Mouse (Mus musculus) lung, postnatal 14 days (tissue): ENCODE data around the gene Dnah5.
"Not testable (repeated sequence)": the region's sequence is repeated elsewhere in the genome, so short reads cannot be mapped to it uniquely, and the experiment has no call there.

Source experiments
- DNase-seq: peaks from one replicate; pipeline ENCODE4 v3.0.0; 2021

The Dnah5 gene

DNA sequence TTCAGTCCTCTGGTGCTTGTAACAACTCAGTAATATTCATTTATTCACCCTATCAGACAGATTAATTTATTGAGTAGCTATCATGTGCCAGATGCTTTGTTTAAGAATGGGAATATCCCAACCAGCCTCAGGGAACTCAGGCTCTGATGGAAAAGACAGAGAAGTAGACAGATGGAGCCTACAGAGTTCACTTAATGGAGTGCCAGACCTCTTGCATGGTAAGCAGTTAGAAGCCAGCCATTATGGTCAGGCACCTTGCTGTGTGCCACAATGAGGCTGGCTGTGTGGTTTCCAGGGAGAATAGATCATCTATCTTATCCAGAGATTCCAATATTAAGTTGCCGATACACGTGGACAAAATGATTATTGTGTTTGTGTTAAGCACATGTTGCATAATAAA lies 104.3 kb downstream of the Dnah5 start:
- DNase-seq = no peak

- no peak for DNase-seq
These were observed 107.0 kb downstream of the Dnah5 start for GRCm38 (mm10) chr15:28310516-28310915.

DNA sequence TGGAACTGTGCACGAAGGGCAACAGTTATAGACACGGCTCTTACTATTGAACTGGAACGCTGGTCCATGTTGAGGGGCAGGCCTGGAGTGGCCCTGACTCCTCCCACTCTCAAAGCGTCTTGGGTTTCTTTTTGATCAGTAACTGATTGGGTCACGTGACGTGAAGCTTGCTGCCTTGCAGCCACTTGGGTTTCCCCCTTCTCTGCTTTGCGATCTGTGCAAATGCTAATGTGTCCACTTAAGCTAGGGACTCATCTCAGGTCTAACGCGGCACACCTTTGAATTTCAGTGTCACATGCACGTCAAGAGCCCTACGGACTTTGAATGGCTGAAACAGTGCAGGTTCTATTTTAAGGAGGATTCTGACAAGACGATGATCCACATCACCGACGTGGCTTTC lies 109.9 kb downstream of the Dnah5 start:
- DNase-seq = no peak

DNA sequence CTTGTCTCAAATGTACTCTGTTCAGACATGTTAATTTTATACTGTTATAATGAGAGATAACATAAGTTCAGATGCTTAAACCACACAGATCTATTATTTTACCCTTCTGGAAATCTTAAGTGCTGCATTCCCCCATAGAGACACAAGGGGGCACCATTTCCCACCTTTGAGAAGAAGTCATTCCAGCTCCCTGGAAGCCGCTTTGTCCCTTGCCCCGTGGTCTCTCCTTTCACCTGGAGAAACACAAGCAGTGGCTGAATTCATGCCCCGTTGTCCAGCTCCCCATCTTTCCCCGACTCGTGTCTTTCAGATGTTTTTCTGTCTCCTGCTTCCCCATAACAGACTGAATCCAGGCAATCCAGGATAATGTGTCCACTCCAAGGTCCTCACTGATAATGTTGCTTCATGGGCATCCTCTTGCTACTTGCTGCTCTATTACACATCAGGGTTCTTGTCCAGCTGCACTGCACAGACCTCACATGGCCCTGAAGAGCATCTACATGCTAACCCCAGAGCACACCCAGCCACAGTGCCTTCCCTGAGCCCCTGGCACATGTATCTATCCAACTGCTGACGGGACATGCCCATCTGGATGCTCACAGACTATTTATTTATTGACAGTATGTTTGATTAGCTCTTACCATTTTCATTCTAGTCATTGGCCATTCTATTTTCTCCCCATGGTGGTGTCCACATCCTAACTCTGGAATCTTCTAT lies 112.4 kb downstream of the Dnah5 start:
- peak; percentile 24 for DNase-seq

DNA sequence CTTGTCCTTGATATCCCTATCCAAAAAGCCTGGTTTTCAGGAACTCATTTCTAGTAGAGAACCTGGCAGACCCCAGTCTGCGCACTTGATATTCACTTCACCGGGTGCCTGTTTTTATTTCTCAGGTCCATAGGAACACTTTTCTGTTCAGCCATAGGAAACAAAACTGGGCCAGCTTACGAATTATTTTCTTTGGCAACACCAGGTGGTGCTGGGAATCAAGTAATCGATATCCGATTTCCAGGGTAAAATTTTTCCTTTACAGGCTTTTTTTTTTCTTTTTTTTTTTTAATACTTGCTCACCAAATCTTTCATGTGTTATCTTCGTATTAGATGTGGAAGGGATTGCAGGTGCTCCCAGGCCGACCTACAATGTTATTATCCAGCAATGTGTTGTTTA lies 119.0 kb downstream of the Dnah5 start:
- DNase-seq = no peak

- no peak for DNase-seq
These were observed 123.4 kb downstream of the Dnah5 start for GRCm38 (mm10) chr15:28326985-28327384.

- no peak for DNase-seq
These were observed 123.9 kb downstream of the Dnah5 start for GRCm38 (mm10) chr15:28327441-28327840.

- DNase-seq = no peak
These were observed 137.6 kb downstream of the Dnah5 start for GRCm38 (mm10) chr15:28341151-28341550.

DNA sequence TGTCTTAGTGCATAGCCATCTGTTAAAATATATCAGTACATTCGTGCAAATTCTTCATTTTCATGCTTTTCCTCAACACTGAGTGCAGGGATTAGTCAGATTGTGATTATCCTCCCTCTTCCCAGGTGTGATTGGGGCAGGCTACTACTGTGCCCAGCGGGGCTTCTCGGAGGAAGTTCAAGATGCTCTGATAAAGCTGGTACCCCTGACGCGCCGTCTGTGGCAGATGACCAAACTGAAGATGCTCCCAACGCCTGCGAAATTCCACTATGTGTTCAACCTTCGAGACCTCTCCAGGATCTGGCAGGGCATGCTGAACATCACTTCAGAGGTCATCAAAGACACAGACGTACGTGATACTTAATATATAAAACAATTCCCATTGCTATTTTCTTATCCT lies 164.0 kb downstream of the Dnah5 start:
- no peak for DNase-seq

- no peak for DNase-seq
These were observed 166.9 kb downstream of the Dnah5 start for GRCm38 (mm10) chr15:28370431-28370830.

DNA sequence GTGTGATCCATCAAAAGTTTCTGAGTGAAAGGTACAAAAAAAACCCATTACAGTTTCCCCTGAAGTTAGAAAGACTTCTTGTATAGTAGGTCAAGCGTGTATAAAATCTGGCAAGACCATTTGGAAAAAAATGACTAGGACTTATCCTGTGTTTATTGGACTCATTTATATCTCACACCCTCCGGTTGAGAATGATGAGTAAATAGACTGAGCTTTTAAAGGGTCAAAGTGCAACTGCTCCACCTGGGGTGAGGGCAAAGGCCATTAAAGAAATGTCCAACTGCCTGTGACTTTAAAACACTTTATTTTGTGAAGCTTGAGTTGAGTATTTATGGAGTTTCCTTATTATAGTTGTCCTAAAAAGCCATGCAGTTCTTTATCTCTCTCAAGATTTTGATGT lies 168.0 kb downstream of the Dnah5 start:
- no peak for DNase-seq

- DNase-seq = no peak
These were observed 170.8 kb downstream of the Dnah5 start for GRCm38 (mm10) chr15:28374394-28374793.

DNA sequence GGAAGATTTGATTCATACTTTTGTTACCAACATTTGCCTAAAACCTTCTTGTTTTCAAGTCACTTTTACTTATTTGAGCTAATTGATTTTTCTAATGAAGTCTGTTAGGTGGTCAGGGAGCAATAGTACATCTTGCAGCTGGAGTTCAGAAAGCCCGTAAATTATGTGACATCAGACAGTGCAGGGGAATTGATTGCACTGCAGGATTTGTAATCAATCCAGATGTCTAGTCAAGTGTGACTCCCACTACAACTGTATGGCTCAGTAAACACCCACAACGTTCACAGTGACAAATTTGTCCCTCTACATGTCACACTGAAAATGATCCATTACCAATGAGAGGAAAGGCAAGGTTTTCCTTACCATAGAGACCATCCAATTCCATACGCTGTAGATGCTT lies 177.4 kb downstream of the Dnah5 start:
- DNase-seq = no peak

DNA sequence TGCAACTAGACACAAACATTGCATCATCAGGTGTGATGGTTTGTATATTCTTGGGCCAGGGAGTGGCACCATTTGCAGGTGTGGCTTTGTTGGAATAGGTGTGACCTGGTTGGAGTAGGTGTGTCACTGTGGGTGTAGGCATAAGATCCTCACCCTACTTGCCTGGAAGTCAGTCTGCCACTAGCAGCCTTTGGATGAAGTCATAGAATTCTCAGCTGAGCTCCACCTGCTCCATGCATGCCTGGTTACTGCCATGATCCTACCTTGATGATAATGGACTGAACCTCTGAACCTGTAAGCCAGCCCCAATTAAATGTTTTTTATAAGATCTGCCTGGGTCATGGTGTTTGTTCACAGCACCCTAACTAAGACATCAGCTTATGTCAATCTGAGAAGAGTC lies 190.2 kb downstream of the Dnah5 start:
- DNase-seq = not testable (repeated sequence)

DNA sequence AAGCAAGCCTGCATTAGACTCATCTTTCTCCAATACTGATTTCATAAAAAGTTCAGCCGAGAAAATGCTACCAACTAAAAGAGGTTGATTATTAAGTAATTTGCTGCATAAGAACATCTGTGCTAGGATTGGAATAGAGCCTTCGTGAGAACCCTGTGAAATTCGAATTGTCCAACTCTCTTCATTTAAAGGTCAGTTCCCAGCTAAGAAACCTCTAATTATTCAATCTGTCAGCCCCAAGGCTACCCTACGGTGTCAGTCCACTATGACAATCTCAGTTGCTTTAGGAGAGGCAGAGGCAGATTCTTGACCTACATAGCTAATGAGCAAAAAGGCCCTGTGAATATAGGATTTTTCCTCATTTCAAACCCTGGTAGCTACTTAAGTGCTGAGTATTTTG lies 191.9 kb downstream of the Dnah5 start:
- no peak for DNase-seq

DNA sequence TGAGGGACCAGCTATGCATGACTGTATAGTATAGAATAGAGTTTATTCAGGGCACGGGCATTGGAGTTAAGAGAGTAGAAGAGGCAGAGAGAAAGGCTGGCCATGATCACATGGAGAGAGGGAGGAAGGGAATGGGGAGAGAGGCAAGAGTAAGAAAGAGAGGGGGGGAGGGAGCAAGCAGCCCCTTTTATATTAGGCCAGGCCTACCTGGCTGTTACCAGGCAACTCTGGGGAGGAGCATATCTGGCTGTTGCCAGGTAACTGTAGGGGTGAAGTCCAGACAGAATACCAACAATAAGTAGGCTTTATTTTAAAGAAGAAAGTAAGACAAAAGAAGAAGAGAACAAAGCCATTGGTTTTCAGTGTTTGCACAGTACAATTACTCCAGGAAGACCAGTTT lies 194.9 kb downstream of the Dnah5 start:
- DNase-seq = no peak

- DNase-seq = no peak
These were observed 195.7 kb downstream of the Dnah5 start for GRCm38 (mm10) chr15:28399258-28399657.

GRCm38 (mm10) chr15:28404630-28405029 lies 201.1 kb downstream of the Dnah5 start:
- no peak for DNase-seq

DNA sequence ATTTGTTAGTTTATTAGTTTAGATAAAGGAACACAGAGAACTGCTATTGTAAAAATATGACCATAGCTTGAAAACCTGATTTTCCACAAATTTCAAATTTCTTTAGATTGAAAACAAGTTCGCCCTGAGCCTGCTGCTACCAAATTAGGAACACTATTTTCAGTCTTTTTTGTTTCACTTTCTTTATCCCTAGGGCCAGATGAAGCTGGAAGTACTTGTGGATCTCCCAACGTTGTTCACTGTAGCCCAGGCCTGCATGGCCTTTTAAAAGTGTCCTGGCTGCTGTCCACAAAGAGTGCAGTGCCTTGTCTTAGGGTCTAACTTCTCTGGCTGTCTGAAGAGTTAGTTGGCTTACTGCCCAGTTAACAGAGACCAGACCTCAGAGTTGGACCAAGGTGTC lies 201.6 kb downstream of the Dnah5 start:
- DNase-seq = no peak

DNA sequence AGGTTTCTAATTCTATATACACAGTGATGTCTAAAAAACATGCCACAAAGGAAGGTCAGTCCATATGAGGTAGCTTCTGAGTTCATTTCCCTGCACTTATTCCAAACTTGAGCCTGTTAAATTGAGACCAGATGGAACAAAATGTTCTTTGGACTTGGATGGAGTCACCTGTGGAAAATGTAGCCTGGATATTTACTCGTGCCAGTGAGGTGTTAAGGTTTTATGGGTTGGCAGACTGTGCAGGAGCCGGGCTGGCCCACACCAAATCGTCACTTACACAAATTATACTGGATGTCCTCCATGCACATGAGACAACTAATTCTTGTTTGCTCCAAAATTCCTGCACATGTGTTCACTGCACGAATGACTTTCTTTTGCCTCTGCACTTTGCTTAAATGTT lies 236.2 kb downstream of the Dnah5 start:
- no peak for DNase-seq

- DNase-seq = no peak
These were observed 240.9 kb downstream of the Dnah5 start for GRCm38 (mm10) chr15:28444494-28444893.

DNA sequence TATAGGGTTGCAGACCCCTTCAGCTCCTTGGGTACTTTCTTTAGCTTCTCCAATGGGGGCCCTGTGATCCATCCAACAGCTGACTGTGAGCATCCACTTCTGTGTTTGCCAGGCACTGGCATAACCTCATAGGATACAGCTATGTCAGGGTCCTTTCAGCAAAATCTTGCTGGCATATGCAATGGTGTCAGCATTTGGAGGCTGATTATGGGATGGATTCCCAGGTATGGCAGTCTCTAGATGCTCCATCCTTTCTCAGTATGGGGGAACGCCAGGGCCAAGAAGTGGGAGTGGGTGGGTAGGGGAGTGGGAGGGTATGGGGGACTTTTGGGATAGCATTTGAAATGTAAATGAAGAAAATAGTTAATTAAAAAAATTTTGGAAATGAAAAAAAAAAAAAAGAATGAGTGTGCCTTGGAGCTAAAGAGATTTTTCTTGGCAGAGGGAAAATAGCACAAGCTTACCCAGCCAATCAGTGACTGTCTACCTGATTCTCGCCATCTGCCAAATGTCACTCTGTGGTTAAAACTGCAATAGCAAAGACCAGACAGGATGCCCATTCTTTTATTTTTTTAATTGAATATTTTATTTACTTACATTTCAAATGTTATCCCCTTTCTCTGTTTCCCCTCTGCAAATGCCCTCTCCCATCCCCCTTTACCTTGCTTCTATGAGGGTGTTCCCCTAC lies 257.7 kb downstream of the Dnah5 start:
- DNase-seq = not testable (repeated sequence)

DNA sequence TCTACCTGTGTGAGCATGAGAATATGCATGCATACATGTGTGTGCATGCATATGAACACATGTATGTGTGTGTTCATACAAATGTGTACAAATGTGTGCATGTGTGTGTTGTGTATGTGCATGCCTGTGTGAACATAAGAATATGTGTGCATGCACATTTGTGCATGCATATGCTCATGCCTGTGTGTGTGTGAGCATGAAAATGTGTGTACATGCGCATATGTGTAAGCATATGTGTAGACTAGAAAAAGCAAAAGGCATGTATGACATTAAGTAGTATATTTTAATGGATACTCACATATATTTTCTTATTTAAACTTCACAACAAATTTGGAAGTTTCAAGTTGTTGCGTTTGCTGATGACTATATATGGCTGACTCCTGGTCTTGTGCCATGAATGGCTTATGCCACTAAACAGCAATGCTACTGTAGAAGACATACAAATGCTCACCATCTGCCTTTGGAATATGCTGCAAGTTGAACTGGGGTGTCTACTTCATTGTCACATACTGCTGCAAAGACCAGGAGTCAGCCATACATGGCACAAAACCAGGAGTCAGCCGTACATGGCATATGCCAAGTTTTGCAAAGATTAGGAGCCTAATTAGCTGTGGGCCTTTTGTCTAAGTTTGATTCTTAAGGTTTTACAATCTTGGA lies 263.2 kb downstream of the Dnah5 start:
- DNase-seq = no peak

DNA sequence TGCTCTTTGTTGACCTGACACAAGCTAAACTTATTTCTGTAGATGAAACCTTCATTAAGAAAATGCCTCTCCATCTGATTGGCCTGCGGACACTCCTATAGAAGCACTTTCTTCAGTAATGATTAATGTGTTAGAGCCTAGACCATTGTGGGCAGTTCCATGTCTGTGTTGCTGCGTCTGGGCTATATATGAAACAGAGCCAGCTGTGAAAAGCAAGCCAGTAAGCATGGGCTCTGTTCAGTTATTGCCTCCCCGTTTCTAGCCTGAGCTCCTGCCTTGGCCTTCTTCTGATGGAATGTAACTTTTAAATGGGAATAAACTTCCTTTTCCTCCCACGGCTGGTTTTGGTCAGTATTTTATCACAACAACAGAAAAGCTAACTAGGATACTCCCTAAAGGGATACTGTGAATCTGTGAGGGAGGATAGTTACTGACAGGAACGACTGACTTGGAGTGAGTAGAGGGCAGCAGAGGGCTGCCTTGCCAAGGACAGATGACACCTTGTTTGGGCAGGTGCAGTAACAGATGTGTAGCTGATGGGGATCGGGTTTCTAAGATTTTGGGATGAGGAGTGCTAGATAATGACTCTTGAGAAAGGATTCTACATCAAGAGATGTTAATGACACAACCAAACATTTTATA lies 270.3 kb downstream of the Dnah5 start:
- DNase-seq = no peak
